Mouse (Mus musculus) layer of hippocampus, adult 18-20 months (tissue): ENCODE measurements around the gene C130032M10Rik. TPM values are rescaled to one million over a fixed set of nuclear protein-coding genes. Genes with fewer than 3 reads are reported as not detected.

Source experiments
- total RNA-seq, 2 experiments: library from RNA; stranded (reverse); gene quantifications; 2 replicates each; pipeline ENCODE4 v1.2.3; 2021

The C130032M10Rik gene
- total RNA-seq, 2 experiments from 2014 or later, result not detected

Other genes starting within 250 kb of the C130032M10Rik start
- gene Bcl2a1c, start 185.6 kb upstream of the C130032M10Rik start, total RNA-seq, result not detected
- gene Crtap, start 125.0 kb upstream of the C130032M10Rik start, total RNA-seq, result 1 to 10 TPM; 6.8 to 7.8 TPM
- gene Glb1, start 114.6 kb upstream of the C130032M10Rik start, total RNA-seq, result 10 to 100 TPM; 20.1 to 20.9 TPM
- 10 to 100 TPM; 11.3 to 11.6 TPM for gene Tmppe, start 114.6 kb upstream of the C130032M10Rik start, total RNA-seq
- not detected for gene Ccr4, start 10.8 kb upstream of the C130032M10Rik start, total RNA-seq
- 1 to 10 TPM; 1.2 to 2.0 TPM for gene Trim71, start 48.7 kb downstream of the C130032M10Rik start, total RNA-seq
- gene Cnot10, start 124.5 kb downstream of the C130032M10Rik start, total RNA-seq, result 10 to 100 TPM; 50.5 to 54.1 TPM
- gene Dync1li1, start 173.1 kb downstream of the C130032M10Rik start, total RNA-seq, result 10 to 100 TPM; 97.0 to 99.2 TPM
- 10 to 100 TPM; 20.4 to 21.1 TPM for gene Cmtm6, start 215.4 kb downstream of the C130032M10Rik start, total RNA-seq